Mouse (Mus musculus): ENCODE measurements around the gene 1700037H04Rik. TPM values are rescaled to one million over a fixed set of nuclear protein-coding genes. Genes with fewer than 3 reads are reported as not detected.
"Not testable (repeated sequence)": the region's sequence is repeated elsewhere in the genome, so short reads cannot be mapped to it uniquely, and the experiment has no call there.

Gene 1700037H04Rik
- polyA plus RNA-seq, 2 experiments: 59.4 to 62.7 TPM

DNA sequence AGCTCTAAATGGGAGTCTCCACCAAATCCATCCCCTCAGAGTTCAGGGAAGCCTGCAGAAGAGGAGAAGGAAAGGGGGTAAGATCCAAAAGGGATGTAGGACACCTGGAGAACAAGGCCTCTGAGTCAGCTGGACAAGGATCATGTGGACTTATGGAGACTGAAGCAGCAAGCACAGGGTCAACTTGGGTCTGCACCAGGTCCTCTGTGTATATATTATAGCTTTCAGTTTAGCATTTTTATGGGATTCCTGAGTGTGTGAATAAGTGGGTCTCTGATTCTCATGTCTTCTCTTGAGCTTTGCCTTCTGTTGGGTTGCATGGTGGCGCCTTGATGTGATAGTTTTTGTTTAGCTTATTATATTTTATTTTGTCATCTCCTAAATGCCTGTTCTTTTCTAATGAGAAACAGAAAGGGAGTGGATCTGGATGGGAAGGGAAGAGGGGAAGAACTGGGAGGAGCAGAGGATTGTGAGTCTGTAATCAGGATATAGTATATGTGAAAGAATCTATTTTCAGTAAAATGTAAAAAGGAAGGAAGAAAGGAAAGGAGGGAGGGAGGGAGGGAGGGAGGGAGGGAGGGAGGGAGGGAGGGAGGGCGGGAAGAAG is 40.8 kb downstream of the 1700037H04Rik start:
- H3K9ac ChIP-seq (ENCODE audit: low read depth, low read length, severe bottlenecking): no peak overlapping the region
- H3K4me1 ChIP-seq (ENCODE audit: control insufficient read depth, insufficient read depth, low read length): no peaks in the 10 kb centered on the region
- no peak for TF ChIP-seq POLR2A (IDR thresholded peaks at IDR 0.05; ENCODE audit: borderline replicate concordance, extremely low read depth, insufficient read depth, insufficient read length)
- H3K27me3 ChIP-seq (ENCODE audit: control insufficient read depth, insufficient read depth, low read length): no peaks in the 10 kb centered on the region
- no peaks in the 10 kb centered on the region for H3K36me3 ChIP-seq (ENCODE audit: control insufficient read depth, insufficient read depth, low read length)
- no peak overlapping the region for H3K27ac ChIP-seq (replicated peaks; ENCODE audit: low read depth, low read length)
- H3K4me3 ChIP-seq (replicated peaks; ENCODE audit: low read length): no peak overlapping the region
- DNase-seq (ENCODE audit: low spot score) (no peak), ATAC-seq (ENCODE audit: low FRiP score, low read depth) (no peak)
- no peaks in the 10 kb centered on the region for H3K9me3 ChIP-seq (ENCODE audit: control insufficient read depth, low read length)
- no peak overlapping the region for H3K4me2 ChIP-seq (replicated peaks; ENCODE audit: low read depth, low read length, severe bottlenecking)
- WGBS: 66% methylated on average over 2 of the region's 2 CpGs

DNA sequence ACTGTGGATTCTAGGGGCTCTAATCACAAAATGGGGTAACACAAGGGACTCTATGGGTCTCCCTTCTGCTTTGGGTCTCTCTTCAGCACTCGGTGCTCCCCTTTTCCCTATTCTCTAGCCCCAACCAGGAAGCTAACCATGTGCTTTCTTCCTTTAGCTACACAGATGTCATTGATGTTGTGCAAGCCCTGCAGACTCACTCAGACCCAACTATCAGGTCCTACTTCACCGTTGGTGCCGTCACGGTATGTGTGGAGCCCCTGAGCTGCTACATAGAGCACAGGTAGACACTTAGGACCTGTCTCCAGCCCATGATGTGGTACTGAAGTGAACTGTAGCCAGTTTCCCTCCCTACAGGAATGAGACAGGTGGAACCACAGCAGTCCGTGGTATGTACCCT is 53.9 kb downstream of the 1700037H04Rik start:
- DNase-seq (ENCODE audit: low spot score): no peak
- no peak for ATAC-seq (ENCODE audit: low FRiP score, low read depth)
- H3K4me1 ChIP-seq (ENCODE audit: control insufficient read depth, insufficient read depth, low read length): no peaks in the 10 kb centered on the region
- H3K27ac ChIP-seq (replicated peaks; ENCODE audit: low read depth, low read length): no peak overlapping the region
- TF ChIP-seq POLR2A (IDR thresholded peaks at IDR 0.05; ENCODE audit: borderline replicate concordance, extremely low read depth, insufficient read depth, insufficient read length): no peak
- H3K4me2 ChIP-seq (replicated peaks; ENCODE audit: low read depth, low read length, severe bottlenecking): no peak overlapping the region
- H3K9ac ChIP-seq (ENCODE audit: low read depth, low read length, severe bottlenecking): no peak overlapping the region
- 90% methylated on average over 5 of the region's 5 CpGs for WGBS
- no peaks in the 10 kb centered on the region for H3K9me3 ChIP-seq (ENCODE audit: control insufficient read depth, low read length)
- H3K27me3 ChIP-seq (ENCODE audit: control insufficient read depth, insufficient read depth, low read length): no peaks in the 10 kb centered on the region
- H3K4me3 ChIP-seq (replicated peaks; ENCODE audit: low read length): no peak overlapping the region
- H3K36me3 ChIP-seq (ENCODE audit: control insufficient read depth, insufficient read depth, low read length): no peaks in the 10 kb centered on the region

DNA sequence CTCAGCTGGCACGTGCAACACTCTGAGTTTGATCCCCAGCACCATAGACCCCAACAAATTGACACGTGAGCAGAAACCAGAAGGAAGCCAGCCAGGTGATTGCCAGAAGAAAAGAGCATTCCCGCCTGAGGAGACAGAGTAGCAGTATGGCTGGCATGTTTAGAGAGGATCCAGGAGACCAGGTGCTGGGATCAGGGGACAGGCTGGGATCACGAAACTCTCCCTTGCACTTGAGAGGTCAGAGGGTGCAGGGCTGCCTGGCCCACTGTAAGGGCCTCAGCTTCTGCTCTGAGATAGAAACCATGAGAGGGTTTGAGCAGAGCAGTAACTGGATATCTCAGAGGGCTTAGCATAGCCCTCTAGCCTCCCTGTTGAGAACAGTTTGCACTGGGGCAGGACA is 54.8 kb downstream of the 1700037H04Rik start:
- H3K27me3 ChIP-seq (ENCODE audit: control insufficient read depth, insufficient read depth, low read length); H3K9me3 ChIP-seq (ENCODE audit: control insufficient read depth, low read length); H3K9ac ChIP-seq (ENCODE audit: low read depth, low read length, severe bottlenecking); H3K4me2 ChIP-seq (replicated peaks; ENCODE audit: low read depth, low read length, severe bottlenecking); H3K4me3 ChIP-seq (replicated peaks; ENCODE audit: low read length); DNase-seq (ENCODE audit: low spot score); H3K36me3 ChIP-seq (ENCODE audit: control insufficient read depth, insufficient read depth, low read length); ATAC-seq (ENCODE audit: low FRiP score, low read depth); H3K27ac ChIP-seq (replicated peaks; ENCODE audit: low read depth, low read length); H3K4me1 ChIP-seq (ENCODE audit: control insufficient read depth, insufficient read depth, low read length): not testable (repeated sequence)
- WGBS: 56% methylated on average over 4 of the region's 4 CpGs

DNA sequence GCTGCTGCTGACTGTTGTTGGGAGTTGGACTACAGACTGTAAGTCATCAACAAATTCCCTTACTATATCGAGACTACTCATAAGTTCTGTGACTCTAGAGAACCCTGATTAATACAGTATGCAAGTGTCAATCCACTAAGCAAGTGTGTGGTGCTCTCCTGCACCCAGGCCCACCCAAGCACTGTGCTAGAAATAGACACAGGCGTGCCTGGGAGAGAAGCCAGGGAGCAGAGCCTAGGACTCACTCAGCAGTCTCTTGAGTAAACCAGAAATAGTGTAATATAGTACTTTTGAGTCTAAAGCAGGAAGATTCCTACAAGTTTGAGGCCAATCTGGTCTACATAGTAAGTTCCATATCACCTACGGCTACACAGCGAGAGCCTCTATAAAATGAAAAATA is 55.9 kb downstream of the 1700037H04Rik start:
- no peaks in the 10 kb centered on the region for H3K9me3 ChIP-seq (ENCODE audit: control insufficient read depth, low read length)
- ATAC-seq (ENCODE audit: low FRiP score, low read depth) (no peak), DNase-seq (ENCODE audit: low spot score) (no peak)
- H3K4me2 ChIP-seq (replicated peaks; ENCODE audit: low read depth, low read length, severe bottlenecking): no peak overlapping the region
- H3K27ac ChIP-seq (replicated peaks; ENCODE audit: low read depth, low read length): no peak overlapping the region
- H3K4me1 ChIP-seq (ENCODE audit: control insufficient read depth, insufficient read depth, low read length): no peaks in the 10 kb centered on the region
- no peak overlapping the region for H3K4me3 ChIP-seq (replicated peaks; ENCODE audit: low read length)
- H3K9ac ChIP-seq (ENCODE audit: low read depth, low read length, severe bottlenecking): no peak overlapping the region
- no peak for TF ChIP-seq POLR2A (IDR thresholded peaks at IDR 0.05; ENCODE audit: borderline replicate concordance, extremely low read depth, insufficient read depth, insufficient read length)
- no peaks in the 10 kb centered on the region for H3K36me3 ChIP-seq (ENCODE audit: control insufficient read depth, insufficient read depth, low read length)
- no peaks in the 10 kb centered on the region for H3K27me3 ChIP-seq (ENCODE audit: control insufficient read depth, insufficient read depth, low read length)
- 77% methylated on average over 4 of the region's 4 CpGs for whole genome bisulfite sequencing

DNA sequence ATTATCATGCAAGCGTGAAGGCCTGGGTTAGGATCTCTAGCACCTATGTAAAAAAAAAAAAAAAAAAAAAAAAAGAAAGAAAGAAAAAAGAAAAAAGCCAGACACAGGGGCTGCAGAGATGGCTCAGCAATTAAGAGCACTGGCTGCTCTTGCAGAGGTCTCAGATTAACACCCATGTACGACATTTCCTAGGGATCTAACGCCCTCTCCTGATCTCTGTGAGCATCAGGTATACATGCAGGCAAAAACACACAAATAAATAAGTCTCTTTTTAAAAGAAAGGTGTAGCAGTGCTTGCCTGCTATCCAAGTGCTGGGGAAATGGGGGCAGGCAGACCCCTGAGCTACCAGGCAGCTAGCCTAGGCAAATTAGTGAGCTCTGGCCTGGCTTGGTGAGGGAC is 58.4 kb downstream of the 1700037H04Rik start:
- Histone ChIP-seq H3K4me3 (replicated peaks; ENCODE audit: low read length) (no peak overlapping the region), H3K9ac (ENCODE audit: low read depth, low read length, severe bottlenecking) (no peak overlapping the region), H3K9me3 (ENCODE audit: control insufficient read depth, low read length) (no peaks in the 10 kb centered on the region), H3K27me3 (ENCODE audit: control insufficient read depth, insufficient read depth, low read length) (no peaks in the 10 kb centered on the region), H3K36me3 (ENCODE audit: control insufficient read depth, insufficient read depth, low read length) (no peaks in the 10 kb centered on the region), H3K4me1 (ENCODE audit: control insufficient read depth, insufficient read depth, low read length) (peaks cover 4% of the 10 kb centered on the region), H3K27ac (replicated peaks; ENCODE audit: low read depth, low read length) (no peak overlapping the region), H3K4me2 (replicated peaks; ENCODE audit: low read depth, low read length, severe bottlenecking) (no peak overlapping the region)
- WGBS: 72% methylated on average over 3 of the region's 3 CpGs
- no peak for DNase-seq (ENCODE audit: low spot score)
- no peak for TF ChIP-seq POLR2A (IDR thresholded peaks at IDR 0.05; ENCODE audit: borderline replicate concordance, extremely low read depth, insufficient read depth, insufficient read length)
- no peak for ATAC-seq (ENCODE audit: low FRiP score, low read depth)

DNA sequence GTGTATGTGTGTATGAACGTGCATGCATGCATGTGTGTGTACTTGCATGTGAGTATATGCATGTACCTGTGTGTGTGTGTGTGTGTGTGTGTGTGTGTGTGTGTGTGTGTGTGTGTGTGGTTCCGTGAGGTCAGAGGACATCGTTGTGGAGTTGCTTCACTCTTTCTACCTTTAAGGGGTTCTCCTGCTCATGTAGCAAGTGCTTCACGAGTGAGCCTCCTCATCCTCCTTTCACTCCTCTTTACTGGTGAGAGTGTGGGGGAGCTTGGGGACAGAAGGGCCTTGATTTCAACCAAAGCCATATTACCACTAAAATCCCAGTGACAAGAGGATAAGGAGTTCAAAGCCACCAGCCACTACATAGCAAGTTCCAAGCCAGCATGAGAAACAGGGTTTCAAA is 62.8 kb downstream of the 1700037H04Rik start:
- Histone ChIP-seq H3K27me3 (ENCODE audit: control insufficient read depth, insufficient read depth, low read length) (no peaks in the 10 kb centered on the region), H3K4me2 (replicated peaks; ENCODE audit: low read depth, low read length, severe bottlenecking) (no peak overlapping the region), H3K4me3 (replicated peaks; ENCODE audit: low read length) (no peak overlapping the region), H3K36me3 (ENCODE audit: control insufficient read depth, insufficient read depth, low read length) (no peaks in the 10 kb centered on the region), H3K9me3 (ENCODE audit: control insufficient read depth, low read length) (no peaks in the 10 kb centered on the region), H3K27ac (replicated peaks; ENCODE audit: low read depth, low read length) (no peak overlapping the region), H3K9ac (ENCODE audit: low read depth, low read length, severe bottlenecking) (no peak overlapping the region), H3K4me1 (ENCODE audit: control insufficient read depth, insufficient read depth, low read length) (peaks cover 9% of the 10 kb centered on the region)
- WGBS: 78% methylated on average over 4 of the region's 4 CpGs
- no peak for TF ChIP-seq POLR2A (IDR thresholded peaks at IDR 0.05; ENCODE audit: borderline replicate concordance, extremely low read depth, insufficient read depth, insufficient read length)
- DNase-seq (ENCODE audit: low spot score) (no peak), ATAC-seq (ENCODE audit: low FRiP score, low read depth) (no peak)

Other genes with a start within 250 kb of the 1700037H04Rik start
- gene Gfra4, start 117.0 kb downstream of the 1700037H04Rik start, polyA plus RNA-seq (2012; rRNA removed): 56.1 and 72.8 TPM in 2 replicates
- gene Gfra4, start 117.0 kb downstream of the 1700037H04Rik start, polyA plus RNA-seq (2014; fragmentation: Nextera tagmentation; extraction: Ambion mirVana): 33.3 and 38.6 TPM in 2 replicates
- 104 and 121 TPM in 2 replicates for gene Adam33, start 96.3 kb downstream of the 1700037H04Rik start, polyA plus RNA-seq (2012; rRNA removed)
- gene Adam33, start 96.3 kb downstream of the 1700037H04Rik start, polyA plus RNA-seq (2014; fragmentation: Nextera tagmentation; extraction: Ambion mirVana): 30.7 and 33.8 TPM in 2 replicates
- gene Siglec1, start 73.3 kb downstream of the 1700037H04Rik start, polyA plus RNA-seq (2012; rRNA removed): 0.87 and 1.2 TPM in 2 replicates
- gene Siglec1, start 73.3 kb downstream of the 1700037H04Rik start, polyA plus RNA-seq (2014; fragmentation: Nextera tagmentation; extraction: Ambion mirVana): 0.51 and 0.94 TPM in 2 replicates
- gene Hspa12b, start 32.8 kb downstream of the 1700037H04Rik start, polyA plus RNA-seq (2012; rRNA removed): 42.7 and 54.6 TPM in 2 replicates
- 10.2 and 10.9 TPM in 2 replicates for gene Hspa12b, start 32.8 kb downstream of the 1700037H04Rik start, polyA plus RNA-seq (2014; fragmentation: Nextera tagmentation; extraction: Ambion mirVana)
- gene Gm11037, start 26.6 kb downstream of the 1700037H04Rik start, polyA plus RNA-seq (2012; rRNA removed): not detected in 2 replicates
- not detected in 2 replicates for gene Gm11037, start 26.6 kb downstream of the 1700037H04Rik start, polyA plus RNA-seq (2014; fragmentation: Nextera tagmentation; extraction: Ambion mirVana)
- gene Cenpb, start 20.0 kb upstream of the 1700037H04Rik start, polyA plus RNA-seq (2012; rRNA removed): 48.3 and 56.4 TPM in 2 replicates
- 9.2 and 12.2 TPM in 2 replicates for gene Cenpb, start 20.0 kb upstream of the 1700037H04Rik start, polyA plus RNA-seq (2014; fragmentation: Nextera tagmentation; extraction: Ambion mirVana)
- gene Cdc25b, start 26.9 kb upstream of the 1700037H04Rik start, polyA plus RNA-seq (2012; rRNA removed): 76.4 and 88.9 TPM in 2 replicates
- 52.1 and 56.2 TPM in 2 replicates for gene Cdc25b, start 26.9 kb upstream of the 1700037H04Rik start, polyA plus RNA-seq (2014; fragmentation: Nextera tagmentation; extraction: Ambion mirVana)
- gene Spef1, start 27.2 kb upstream of the 1700037H04Rik start, polyA plus RNA-seq (2012; rRNA removed): 16.3 and 18.2 TPM in 2 replicates
- gene Spef1, start 27.2 kb upstream of the 1700037H04Rik start, polyA plus RNA-seq (2014; fragmentation: Nextera tagmentation; extraction: Ambion mirVana): 6.7 and 8.1 TPM in 2 replicates
- gene Ap5s1, start 47.0 kb upstream of the 1700037H04Rik start, polyA plus RNA-seq (2012; rRNA removed): 29.5 and 50.9 TPM in 2 replicates
- 25.9 and 26.7 TPM in 2 replicates for gene Ap5s1, start 47.0 kb upstream of the 1700037H04Rik start, polyA plus RNA-seq (2014; fragmentation: Nextera tagmentation; extraction: Ambion mirVana)
- 27.4 and 37.2 TPM in 2 replicates for gene Mavs, start 74.0 kb upstream of the 1700037H04Rik start, polyA plus RNA-seq (2012; rRNA removed)
- 17.2 and 18.6 TPM in 2 replicates for gene Mavs, start 74.0 kb upstream of the 1700037H04Rik start, polyA plus RNA-seq (2014; fragmentation: Nextera tagmentation; extraction: Ambion mirVana)
- gene Pank2, start 102.4 kb upstream of the 1700037H04Rik start, polyA plus RNA-seq (2012; rRNA removed): 44.7 and 47.2 TPM in 2 replicates
- gene Pank2, start 102.4 kb upstream of the 1700037H04Rik start, polyA plus RNA-seq (2014; fragmentation: Nextera tagmentation; extraction: Ambion mirVana): 44.6 and 50.0 TPM in 2 replicates
- gene Rnf24, start 192.8 kb upstream of the 1700037H04Rik start, polyA plus RNA-seq (2012; rRNA removed): 14.6 and 18.0 TPM in 2 replicates
- 7.7 and 7.9 TPM in 2 replicates for gene Rnf24, start 192.8 kb upstream of the 1700037H04Rik start, polyA plus RNA-seq (2014; fragmentation: Nextera tagmentation; extraction: Ambion mirVana)